Mouse (Mus musculus) right cerebral cortex, adult 2 months (tissue): ENCODE measurements around the gene Thbs2.

Source experiments
- DNase-seq, 2 experiments: peaks; one replicate each; pipeline ENCODE4 v3.0.0; 2021 to 2022; ENCODE audit warnings: low spot score in 2 of 2

Gene Thbs2

GRCm38 (mm10) chr17:14697096-14697495, 3.1 kb upstream of the Thbs2 start:
- DNase-seq = no peak

DNA sequence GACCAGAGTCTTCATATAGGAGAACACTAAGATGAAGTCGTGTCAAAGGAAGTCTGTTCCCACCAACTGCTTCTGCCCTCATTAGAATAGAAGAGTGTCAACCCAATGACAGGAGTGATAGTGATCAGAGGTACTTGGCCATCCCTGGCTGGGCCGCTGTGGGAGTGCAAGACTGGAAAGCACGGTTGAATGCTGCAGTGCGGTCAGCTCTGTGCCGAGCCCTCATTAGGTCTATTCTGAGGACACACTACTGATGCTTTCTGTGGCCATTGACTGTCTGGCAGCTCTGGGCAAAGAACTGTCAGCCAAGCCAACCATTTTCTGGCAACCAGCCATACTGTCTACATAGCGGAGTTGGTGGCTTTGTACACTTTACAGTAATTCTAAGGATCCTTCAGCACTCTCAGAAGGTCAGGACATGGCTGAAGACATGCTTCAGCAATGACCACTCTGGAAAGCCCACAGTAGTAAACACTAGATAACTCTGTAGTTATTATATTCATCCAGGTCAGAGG, 2.3 kb upstream of the Thbs2 start:
- DNase-seq = no peak

GRCm38 (mm10) chr17:14693048-14693993, 714 bp downstream of the Thbs2 start:
- no peak for DNase-seq

DNA sequence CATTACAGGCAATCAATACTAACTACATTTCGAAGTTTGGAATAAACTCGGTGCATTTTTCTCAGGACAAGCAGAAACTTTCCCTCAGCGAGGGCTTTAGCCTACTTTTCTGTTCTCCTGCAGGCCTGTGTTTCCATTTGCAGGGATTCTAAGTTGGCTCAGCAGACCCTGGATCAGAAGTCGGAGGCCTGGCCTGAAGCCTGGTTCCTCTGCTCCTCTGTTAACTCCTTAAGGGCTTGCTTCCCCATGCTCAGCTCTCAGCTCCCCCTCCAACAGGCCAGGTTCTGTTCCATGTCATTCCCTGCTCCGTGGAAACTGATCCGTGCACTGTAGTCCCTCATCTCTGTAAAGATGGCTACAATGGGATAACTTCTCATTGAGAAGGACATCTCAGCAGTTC, 2.1 kb downstream of the Thbs2 start:
- no peak for DNase-seq

DNA sequence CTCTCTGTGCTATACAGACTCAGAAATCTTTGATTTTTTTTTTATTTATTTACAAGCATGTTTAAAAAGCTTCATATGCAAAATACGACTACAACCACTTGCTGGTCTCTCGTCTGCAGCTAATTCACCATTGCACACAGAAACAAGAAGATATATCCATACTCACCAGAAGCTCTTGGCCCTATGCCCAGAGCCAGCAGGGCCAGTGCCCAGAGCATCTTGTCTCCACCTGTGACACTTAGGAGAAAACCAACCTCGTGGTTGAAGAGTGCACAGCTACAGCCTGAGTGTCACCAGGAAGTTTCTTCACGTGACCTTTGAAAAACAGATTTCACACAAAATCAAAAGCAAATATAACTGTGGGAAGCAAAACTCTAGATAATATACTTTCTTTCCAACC, 2.8 kb downstream of the Thbs2 start:
- no peak for DNase-seq

GRCm38 (mm10) chr17:14682836-14683235, 11.2 kb downstream of the Thbs2 start:
- no peak for DNase-seq

DNA sequence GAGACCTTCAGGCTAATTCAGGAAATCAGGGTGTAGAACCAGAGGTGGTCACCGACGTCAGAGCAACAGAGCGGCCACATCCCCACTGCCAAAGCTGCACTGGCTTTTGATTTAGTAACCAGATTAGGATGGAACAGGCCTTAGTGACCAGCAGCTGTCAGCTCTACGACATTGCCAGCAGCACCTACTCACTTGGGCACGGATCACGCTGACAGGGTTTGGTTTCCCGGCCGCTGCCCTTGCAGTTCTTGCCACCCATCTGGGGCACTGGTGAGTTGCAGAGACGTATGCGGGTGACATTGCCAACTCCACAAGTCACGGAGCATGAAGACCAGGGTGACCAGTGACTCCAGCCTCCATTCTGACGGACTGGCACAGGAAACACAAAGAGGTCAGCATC, 13.0 kb downstream of the Thbs2 start:
- no peak for DNase-seq

GRCm38 (mm10) chr17:14677198-14677597, 16.8 kb downstream of the Thbs2 start:
- no peak for DNase-seq

GRCm38 (mm10) chr17:14675517-14675916, 18.5 kb downstream of the Thbs2 start:
- DNase-seq = no peak

DNA sequence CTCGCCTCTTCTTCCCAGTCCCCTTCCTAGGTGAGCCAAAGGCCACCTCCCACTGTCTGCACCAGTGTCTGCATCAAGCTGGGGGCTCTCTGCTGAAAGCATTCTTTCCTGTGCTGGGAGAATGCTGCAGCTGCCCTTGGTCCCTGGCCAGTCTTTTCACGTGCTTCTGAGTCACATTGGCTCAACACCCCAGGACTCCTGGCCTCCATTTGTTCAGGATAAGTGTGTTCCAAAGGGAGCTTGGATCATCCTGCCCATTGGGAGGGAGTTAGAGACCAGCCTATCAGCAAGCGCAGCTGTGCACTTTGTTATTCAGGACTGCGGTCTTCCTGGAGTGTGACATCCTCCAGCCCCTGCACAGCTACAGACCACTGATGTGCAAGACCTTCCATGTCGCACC, 21.6 kb downstream of the Thbs2 start:
- DNase-seq = no peak

GRCm38 (mm10) chr17:14667225-14667624, 26.8 kb downstream of the Thbs2 start:
- no peak for DNase-seq

GRCm38 (mm10) chr17:14666451-14666850, 27.6 kb downstream of the Thbs2 start:
- DNase-seq = no peak

GRCm38 (mm10) chr17:14663366-14663765, 30.7 kb downstream of the Thbs2 start:
- no peak for DNase-seq

DNA sequence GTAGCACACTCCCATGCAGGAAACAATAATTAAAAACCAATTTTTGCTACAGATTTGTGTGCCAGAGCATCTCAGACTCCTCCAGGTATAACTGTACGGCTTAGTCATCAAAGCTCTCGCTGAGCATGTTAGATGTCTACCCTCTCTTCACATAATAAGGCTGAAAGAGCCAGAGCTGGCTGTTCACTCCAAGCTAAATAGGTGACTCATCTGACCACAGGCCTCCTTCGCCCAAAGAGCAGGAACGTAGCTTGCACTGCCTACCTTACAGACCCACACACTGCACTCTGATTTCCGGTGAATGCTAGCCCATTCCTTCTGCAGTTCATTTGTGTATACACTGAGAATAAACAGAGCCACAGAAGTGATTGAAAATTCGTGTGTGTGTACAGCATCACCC, 31.6 kb downstream of the Thbs2 start:
- no peak for DNase-seq

DNA sequence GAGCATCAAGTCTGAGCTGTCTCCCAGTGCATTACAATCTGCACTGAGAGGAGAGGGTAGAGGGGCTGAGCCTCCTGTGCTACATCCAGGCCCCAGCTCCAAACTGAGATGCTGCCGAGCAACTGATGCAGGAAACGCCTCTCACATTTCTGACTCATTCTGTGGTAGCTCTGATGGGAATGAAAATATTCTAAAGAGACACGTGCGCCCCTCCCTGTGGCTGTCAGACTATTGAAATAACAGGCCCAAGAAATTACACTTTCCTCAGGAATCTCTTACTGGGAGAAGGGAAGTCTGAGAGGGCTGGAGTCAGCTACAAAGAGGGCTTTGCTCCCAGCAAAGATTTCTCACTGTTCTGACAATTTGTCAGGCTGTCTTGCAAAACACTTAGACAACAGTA, 34.3 kb downstream of the Thbs2 start:
- peak; percentile 34 to 45 for DNase-seq

DNA sequence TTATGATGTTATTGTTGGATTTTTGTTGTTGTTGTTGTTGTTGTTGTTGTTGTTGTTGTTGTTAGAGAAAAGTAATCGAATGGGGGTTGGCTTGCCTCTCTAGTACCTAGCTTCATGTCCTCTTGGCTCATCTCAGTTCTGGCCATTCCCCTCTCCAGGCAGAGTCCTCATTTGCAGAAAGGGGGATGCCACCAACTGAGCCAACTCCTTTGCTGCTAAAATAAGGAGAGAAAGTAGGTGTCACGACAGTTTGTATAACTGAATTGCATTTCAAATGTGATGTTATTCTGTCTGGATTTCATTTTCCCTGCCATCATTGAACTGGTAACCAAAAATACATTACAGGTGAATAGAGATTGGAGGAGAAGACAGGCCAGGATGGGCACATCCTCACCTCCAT, 35.9 kb downstream of the Thbs2 start:
- no peak for DNase-seq

DNA sequence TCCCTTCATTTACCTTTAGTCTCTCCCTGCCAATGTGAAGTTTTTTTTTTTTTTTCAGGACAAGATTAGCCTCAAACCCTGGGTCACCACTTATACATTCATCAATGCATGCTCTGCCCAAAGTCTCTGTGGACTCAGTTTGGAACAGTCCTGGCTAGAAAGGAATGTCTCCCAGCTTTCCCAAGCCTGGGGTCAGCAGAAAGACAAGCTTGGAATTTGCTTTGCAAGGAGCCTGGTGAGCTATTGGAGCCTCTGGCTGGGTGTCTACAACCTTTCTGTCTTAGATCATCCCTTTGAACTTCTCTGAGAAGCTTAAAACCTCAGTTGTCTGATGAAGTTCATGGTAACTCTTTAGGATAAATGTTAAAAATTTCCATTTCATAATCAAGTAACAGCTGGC, 36.9 kb downstream of the Thbs2 start:
- DNase-seq = no peak

DNA sequence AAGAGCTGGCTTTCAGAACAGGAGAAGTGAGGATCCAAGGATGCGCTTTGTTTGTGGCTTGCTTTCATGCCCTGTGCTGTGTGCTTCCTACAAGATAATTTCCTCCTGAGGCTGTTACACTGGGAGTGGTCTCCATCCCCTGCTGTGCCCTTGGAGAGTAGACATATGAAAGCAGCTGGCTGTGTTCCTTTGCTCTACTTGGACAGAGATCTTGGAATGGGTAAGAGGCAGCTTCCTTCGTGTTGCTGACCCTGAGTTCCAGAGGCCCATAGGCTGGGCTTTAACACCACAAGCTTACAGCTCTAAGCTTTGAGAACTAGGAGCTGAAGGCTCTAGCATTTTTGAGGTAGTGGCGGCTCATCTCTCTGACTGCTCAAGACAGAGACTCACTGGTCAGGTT, 39.1 kb downstream of the Thbs2 start:
- no peak for DNase-seq

GRCm38 (mm10) chr17:14652013-14652412, 42.0 kb downstream of the Thbs2 start:
- DNase-seq = no peak

DNA sequence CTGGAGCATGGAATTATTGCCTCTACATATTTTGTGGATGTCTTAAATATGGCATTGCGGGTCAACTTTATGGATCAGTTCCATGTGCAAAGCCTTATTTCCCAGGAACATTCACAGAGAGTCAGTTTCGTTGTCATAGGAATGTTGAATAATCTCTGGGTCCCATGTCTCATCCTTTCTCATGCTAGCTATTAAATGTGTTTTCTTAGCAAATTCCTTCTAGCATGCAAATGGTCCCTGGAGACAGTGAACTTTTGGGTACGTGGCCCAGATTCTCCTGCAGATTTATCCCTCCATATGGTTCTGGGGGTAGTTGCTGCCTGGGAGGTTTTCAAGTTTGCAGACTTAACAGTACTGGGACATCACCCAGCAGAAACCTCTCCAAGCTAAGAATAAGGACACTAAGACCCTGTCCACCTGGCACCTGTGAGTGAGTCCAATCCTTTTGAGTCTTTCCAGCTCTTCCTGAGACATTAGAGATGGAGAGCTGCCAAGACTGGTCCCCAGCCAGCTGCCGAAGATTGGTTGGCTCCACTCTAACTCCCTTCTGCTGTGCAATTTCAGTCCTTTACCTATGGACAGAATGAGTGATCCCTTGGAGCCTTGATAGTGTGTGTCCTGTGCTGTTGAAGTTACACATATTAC, 45.9 kb downstream of the Thbs2 start:
- DNase-seq = peak in 1 of 2 experiments; percentile 4

GRCm38 (mm10) chr17:14643996-14644395, 50.0 kb downstream of the Thbs2 start:
- DNase-seq = no peak

- DNase-seq = no peak
Measured at GRCm38 (mm10) chr17:14640351-14641115, 53.5 kb downstream of the Thbs2 start.
